Mouse (Mus musculus) left cerebral cortex, adult 18-20 months (tissue): Measurements from ENCODE around the gene Serinc1. TPM values are rescaled to one million over a fixed set of nuclear protein-coding genes. Genes with fewer than 3 reads are reported as not detected.

ENCODE experiments used
- DNase-seq, 2 experiments: peaks; one replicate each; pipeline ENCODE4 v3.0.0; 2021 to 2022; ENCODE audit warnings: low spot score in 2 of 2, mixed read lengths in 1 of 2
- total RNA-seq, 2 experiments: library from RNA; stranded (reverse); gene quantifications; 2 replicates each; pipeline ENCODE4 v1.2.3; 2021

The Serinc1 gene
- total RNA-seq, 2 experiments from 2014 or later, result 1,017 to 1,050 TPM

GRCm38 (mm10) chr10:57485908-57486541 lies 46.3 kb downstream of the Serinc1 start, which contains the start of gene Hsf2:
Gene Hsf2 (plus strand): TSS chr10:57486385.
- DNase-seq, result peak; percentile 94 to 98

- no peak for DNase-seq
Measured at GRCm38 (mm10) chr10:57484741-57485140, 47.6 kb downstream of the Serinc1 start.

DNA sequence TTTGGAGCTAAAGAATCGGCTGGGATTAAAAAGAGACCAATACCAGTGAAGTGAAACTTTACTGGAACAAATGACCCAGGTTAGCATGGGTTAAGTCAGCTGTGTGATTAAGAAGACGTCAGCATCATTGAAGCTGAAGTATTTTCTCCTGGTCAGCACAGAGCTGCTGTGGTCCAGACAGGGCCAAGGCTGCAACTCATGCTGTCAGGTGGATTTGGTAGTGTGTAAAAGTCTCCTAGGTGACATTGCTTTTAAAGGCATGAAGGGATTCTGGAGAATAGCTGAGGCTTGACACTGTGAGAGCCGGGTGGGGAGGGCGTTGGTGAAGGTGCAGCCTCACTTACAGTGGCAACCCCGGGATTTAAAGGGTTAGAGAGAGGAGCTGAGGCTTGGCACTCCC lies 50.6 kb downstream of the Serinc1 start:
- DNase-seq, result no peak

DNA sequence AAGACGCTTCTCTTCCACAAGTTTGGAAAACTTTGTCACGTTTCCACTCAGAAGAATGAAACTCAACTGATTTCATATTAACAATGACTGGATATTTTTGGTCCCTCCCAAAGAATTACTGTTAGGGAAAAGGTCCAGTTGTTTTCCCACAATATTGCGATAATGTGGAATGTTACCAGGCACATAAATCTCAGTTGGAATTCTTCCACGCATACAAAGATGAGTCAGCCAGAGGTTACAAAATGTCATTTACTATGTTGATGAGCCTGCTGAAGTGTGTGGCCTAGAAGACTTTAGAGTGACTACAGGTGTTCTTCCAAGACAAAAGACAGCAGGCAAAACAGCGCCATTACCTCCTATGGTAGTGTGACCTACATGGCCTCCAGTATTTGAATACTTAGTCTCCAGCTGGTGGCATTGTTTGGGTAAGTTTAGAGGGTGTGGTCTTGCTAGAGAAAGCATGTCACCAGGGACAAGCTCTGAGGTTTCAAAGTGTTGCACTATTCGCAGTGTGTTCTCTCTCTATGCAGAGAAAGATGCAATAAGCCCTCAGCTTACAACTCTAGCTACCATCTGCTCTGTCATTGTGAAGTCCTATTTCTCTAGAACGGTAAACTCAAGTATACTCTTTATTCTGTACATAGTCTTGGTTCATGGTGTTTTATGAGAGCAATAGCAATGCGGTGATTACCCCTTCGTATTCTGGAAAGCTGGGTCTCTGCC lies 55.0 kb downstream of the Serinc1 start:
- DNase-seq, result no peak

Other genes starting within 250 kb of the Serinc1 start
- 10 to 100 TPM; 27.3 to 30.4 TPM for gene Hsf2, start 46.1 kb downstream of the Serinc1 start, total RNA-seq
- 10 to 100 TPM; 15.7 to 16.7 TPM for gene Pkib, start 99.5 kb upstream of the Serinc1 start, total RNA-seq